Mouse (Mus musculus) megakaryocyte, embryonic 14.5 days (primary cell): ENCODE measurements around the gene Rbp3.

ENCODE experiments used
- FLI1 ChIP-seq: IDR thresholded peaks from 2 replicates; pipeline ENCODE4 v1.6.1; 2012; ENCODE audit warnings: low read length, inconsistent platforms, mixed read lengths
- GATA1 ChIP-seq: IDR thresholded peaks from 3 replicates; pipeline ENCODE4 v1.6.1; 2012; ENCODE audit warnings: mixed read lengths, low read length, inconsistent platforms, borderline replicate concordance

GRCm38 (mm10) chr14:33974752-33975151, 20.9 kb downstream of the Rbp3 start:
- TF ChIP-seq GATA1 (no peak), FLI1 (no peak)
